Mouse (Mus musculus): ENCODE results near the gene Mettl8. TPM values are rescaled to one million over a fixed set of nuclear protein-coding genes. Genes with fewer than 3 reads are reported as not detected.

Mettl8 gene
- total and polyA plus RNA-seq, 3 experiments: 7.5 to 9.2 (median 7.8) TPM

- H3K9me3 ChIP-seq (replicated peaks; ENCODE audit: low read length): no peaks in the 10 kb centered on the region
- DNase-seq (ENCODE audit: extremely low read depth): no peak
- no peaks in the 10 kb centered on the region for H3K27me3 ChIP-seq (replicated peaks)
- no peak overlapping the region for H3K9ac ChIP-seq (ENCODE audit: insufficient read depth, low read depth)
- H3K79me2 ChIP-seq (replicated peaks; ENCODE audit: control insufficient read depth, extremely low read depth, insufficient read depth, poor library complexity, severe bottlenecking): no peaks in the 10 kb centered on the region
- in situ Hi-C loops (cut with MboI; ENCODE audit: low pct_ligation_motif_present, low pct_unique_long_range_greater_than_20kb, low sequenced_read_pairs) (no loop called here), dilution Hi-C loops (cut with MboI; ENCODE audit: extremely low pct_ligation_motif_present, extremely low pct_unique_long_range_greater_than_20kb, low sequenced_read_pairs) (no loop called here)
- H3K27ac ChIP-seq (ENCODE audit: insufficient read depth, low read depth): no peak overlapping the region
- no peak overlapping the region for H3K4me2 ChIP-seq (ENCODE audit: insufficient read depth, low read depth, poor library complexity, severe bottlenecking)
- peaks cover 25 to 80% of the 10 kb centered on the region in 2 experiments for H3K36me3 ChIP-seq (replicated peaks in 1 of 2; ENCODE audit: control insufficient read depth in 1 of 2, insufficient read depth in 1 of 2, low read length in 1 of 2)
- no peaks in the 10 kb centered on the region for H3K4me1 ChIP-seq (ENCODE audit: control insufficient read depth in 1 of 2, insufficient read depth in 2 of 2)
- no peak overlapping the region for H3K4me3 ChIP-seq (replicated peaks in 1 of 3; ENCODE audit: low read depth in 2 of 3, low read length in 2 of 3, poor library complexity in 1 of 3)
- TF ChIP-seq MXI1 (IDR thresholded peaks at IDR 0.05; ENCODE audit: low read depth, low read length) (no peak), POLR2A (IDR thresholded peaks at IDR 0.05; ENCODE audit: low read depth, low read length) (no peak), TCF12 (IDR thresholded peaks at IDR 0.05; ENCODE audit: low read depth, low read length) (no peak), RAD21 (IDR thresholded peaks at IDR 0.05; ENCODE audit: low read depth, low read length) (no peak)
Observed at GRCm38 (mm10) chr2:71083454-71084193, 28.2 kb upstream of the Mettl8 start.

DNA sequence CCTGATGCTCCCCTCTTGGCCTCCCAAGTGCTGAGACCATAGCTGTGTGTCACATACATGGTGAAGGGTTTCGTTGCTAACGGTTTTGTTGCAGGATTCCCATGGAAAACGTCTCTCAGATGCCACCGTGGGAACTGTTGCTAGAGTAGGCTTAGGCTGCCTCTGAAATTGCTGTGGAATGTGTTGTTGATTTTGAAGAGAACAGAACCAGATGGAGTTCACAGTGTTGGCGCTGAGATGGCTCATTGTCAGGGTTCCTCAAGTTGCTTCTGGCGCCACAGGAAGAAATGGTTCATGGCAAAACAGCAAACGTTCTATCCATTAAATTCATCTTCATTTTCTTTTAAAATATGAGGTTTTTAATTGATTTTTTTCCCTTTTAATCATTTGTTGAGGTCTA is 27.0 kb upstream of the Mettl8 start:
- no peak for TF ChIP-seq UBTF (IDR thresholded peaks at IDR 0.05; ENCODE audit: low read depth, low read length)
- no peak for TF ChIP-seq KAT2A (IDR thresholded peaks at IDR 0.05; ENCODE audit: insufficient replicate concordance, low read length)
- TF ChIP-seq SIN3A (IDR thresholded peaks at IDR 0.05; ENCODE audit: low read length): no peak
- no peak for TF ChIP-seq ZMIZ1 (IDR thresholded peaks at IDR 0.05; ENCODE audit: low read depth, low read length)
- no peak for TF ChIP-seq USF1 (IDR thresholded peaks at IDR 0.05; ENCODE audit: low read depth, low read length)
- no peak for TF ChIP-seq NELFE (IDR thresholded peaks at IDR 0.05; ENCODE audit: low read depth, low read length)
- no peak for TF ChIP-seq ELF1 (IDR thresholded peaks at IDR 0.05; ENCODE audit: low read depth, low read length)
- TF ChIP-seq CTCF (conservative IDR thresholded peaks at IDR 0.05 in 1 of 2, IDR thresholded peaks at IDR 0.05 in 1 of 2; ENCODE audit: low read depth in 2 of 2, low read length in 2 of 2): no peak
- TF ChIP-seq IRF4 (IDR thresholded peaks at IDR 0.05; ENCODE audit: low read depth, low read length): no peak
- TF ChIP-seq E2F4 (IDR thresholded peaks at IDR 0.05; ENCODE audit: insufficient replicate concordance, low read depth, low read length): no peak
- no peak for TF ChIP-seq CHD2 (IDR thresholded peaks at IDR 0.05; ENCODE audit: low read length)
- TF ChIP-seq MXI1 (IDR thresholded peaks at IDR 0.05; ENCODE audit: low read depth, low read length): no peak
- no peak for TF ChIP-seq USF2 (conservative IDR thresholded peaks at IDR 0.05; ENCODE audit: low read depth, low read length)
- no peak for TF ChIP-seq TBP (conservative IDR thresholded peaks at IDR 0.05; ENCODE audit: low read depth, low read length)
- H3K9ac ChIP-seq (ENCODE audit: insufficient read depth, low read depth): no peak overlapping the region
- H3K4me3 ChIP-seq (replicated peaks in 1 of 3; ENCODE audit: low read depth in 2 of 3, low read length in 2 of 3, poor library complexity in 1 of 3): no peak overlapping the region
- in situ Hi-C loops (cut with MboI; ENCODE audit: low pct_ligation_motif_present, low pct_unique_long_range_greater_than_20kb, low sequenced_read_pairs) (no loop called here), dilution Hi-C loops (cut with MboI; ENCODE audit: extremely low pct_ligation_motif_present, extremely low pct_unique_long_range_greater_than_20kb, low sequenced_read_pairs) (no loop called here)
- DNase-seq (ENCODE audit: extremely low read depth): no peak
- H3K27ac ChIP-seq (ENCODE audit: insufficient read depth, low read depth): no peak overlapping the region
- H3K79me2 ChIP-seq (replicated peaks; ENCODE audit: control insufficient read depth, extremely low read depth, insufficient read depth, poor library complexity, severe bottlenecking): no peaks in the 10 kb centered on the region
- no peaks in the 10 kb centered on the region for H3K9me3 ChIP-seq (replicated peaks; ENCODE audit: low read length)
- peaks cover 20 to 78% of the 10 kb centered on the region in 2 experiments for H3K36me3 ChIP-seq (replicated peaks in 1 of 2; ENCODE audit: control insufficient read depth in 1 of 2, insufficient read depth in 1 of 2, low read length in 1 of 2)
- H3K27me3 ChIP-seq (replicated peaks): no peaks in the 10 kb centered on the region
- H3K4me1 ChIP-seq (ENCODE audit: control insufficient read depth in 1 of 2, insufficient read depth in 2 of 2): no peaks in the 10 kb centered on the region
- H3K4me2 ChIP-seq (ENCODE audit: insufficient read depth, low read depth, poor library complexity, severe bottlenecking): no peak overlapping the region
